Mouse (Mus musculus) hindbrain, embryonic 12.5 days (tissue): Measurements from ENCODE around the gene Rbm6. TPM values are rescaled to one million over a fixed set of nuclear protein-coding genes. Genes with fewer than 3 reads are reported as not detected.

Experiments used
- ATAC-seq: fragments of 200-750 bp; cut with Nextera tagmentation; 2 replicates; pipeline ENCODE4 v1.8.0; 2017; ENCODE audit warnings: moderate TSS enrichment; ENCODE audit not compliant: low FRiP score
- H3K27ac ChIP-seq: fragments of 300-500 bp; sonication (generic); 2 replicates; pipeline ENCODE4 v1.5.1; 2016; ENCODE audit warnings: mild to moderate bottlenecking
- H3K27me3 ChIP-seq: fragments of 300-500 bp; sonication (generic); 2 replicates; pipeline ENCODE4 v1.6.1; 2016; ENCODE audit warnings: mild to moderate bottlenecking
- H3K36me3 ChIP-seq: fragments of 300-500 bp; sonication (generic); 2 replicates; pipeline ENCODE4 v1.6.1; 2016; ENCODE audit warnings: mild to moderate bottlenecking
- H3K4me1 ChIP-seq: fragments of 300-500 bp; sonication (generic); 2 replicates; pipeline ENCODE4 v1.6.1; 2016
- H3K4me2 ChIP-seq: fragments of 300-500 bp; sonication (generic); replicated peaks from 2 replicates; pipeline ENCODE4 v1.6.1; 2016; ENCODE audit warnings: mild to moderate bottlenecking
- H3K4me3 ChIP-seq: fragments of 300-500 bp; sonication (generic); 2 replicates; pipeline ENCODE4 v1.5.1; 2016; ENCODE audit warnings: mild to moderate bottlenecking
- H3K9ac ChIP-seq: fragments of 300-500 bp; sonication (generic); 2 replicates; pipeline ENCODE4 v1.6.1; 2016; ENCODE audit warnings: mild to moderate bottlenecking, moderate library complexity
- H3K9me3 ChIP-seq: fragments of 300-500 bp; sonication (generic); replicated peaks from 2 replicates; pipeline ENCODE4 v1.6.1; 2016; ENCODE audit warnings: mild to moderate bottlenecking
- WGBS: fragments of 180-500 bp; shearing (Covaris S2); methylation state at CpG from one replicate; pipeline ENCODE4 v1.1.7; 2016; 5-methylcytosine and 5-hydroxymethylcytosine counted together
- polyA plus RNA-seq: library from polyadenylated mRNA; unstranded; fragments of >200 nt; fragmentation: Nextera tagmentation; extraction: Ambion mirVana; gene quantifications from 2 replicates; pipeline ENCODE4 v1.2.1, GENCODE M21; 2016

The Rbm6 gene
- polyA plus RNA-seq, 1 experiment from 2014 or later = 125 TPM

DNA sequence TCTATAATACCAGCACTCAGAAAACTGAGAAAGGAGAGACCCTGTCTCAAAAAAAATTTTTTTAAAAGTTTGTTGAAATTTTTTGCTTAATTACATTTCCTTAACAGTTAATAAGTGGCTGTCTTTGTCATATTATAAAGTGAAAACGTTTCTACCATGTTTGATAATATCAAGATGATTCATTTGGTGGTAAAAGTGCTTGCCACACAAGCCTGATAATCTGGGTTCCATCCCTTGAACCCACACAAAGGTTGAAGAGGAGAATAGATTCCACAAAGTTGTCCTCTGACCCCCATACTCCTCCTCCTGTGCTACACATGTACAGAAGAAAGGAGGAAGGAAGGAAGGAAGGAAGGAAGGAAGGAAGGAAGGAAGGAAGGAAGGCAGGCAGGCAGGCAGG lies 8.5 kb downstream of the Rbm6 start:
- Histone ChIP-seq H3K9ac (no peak overlapping the region), H3K4me1 (peaks cover 3% of the 10 kb centered on the region; the same call in 1 of the 2 replicates), H3K4me2 (no peak overlapping the region), H3K4me3 (no peak overlapping the region), H3K27me3 (no peaks in the 10 kb centered on the region), H3K36me3 (peaks cover 10% of the 10 kb centered on the region), H3K27ac (no peak overlapping the region), H3K9me3 (no peaks in the 10 kb centered on the region)
- ATAC-seq = no peak
- WGBS = 85% methylated on average over 1 of the region's 1 CpGs

- Histone ChIP-seq H3K27ac (no peak overlapping the region), H3K36me3 (peaks cover 16% of the 10 kb centered on the region), H3K9me3 (no peaks in the 10 kb centered on the region), H3K4me2 (no peak overlapping the region), H3K4me1 (no peaks in the 10 kb centered on the region), H3K9ac (no peak overlapping the region), H3K27me3 (no peaks in the 10 kb centered on the region), H3K4me3 (no peak overlapping the region)
- no peak for ATAC-seq
- 99% methylated on average over 3 of the region's 3 CpGs for WGBS
Observed at GRCm38 (mm10) chr9:107858343-107858742, 14.7 kb downstream of the Rbm6 start.

- Histone ChIP-seq H3K9me3 (no peaks in the 10 kb centered on the region), H3K4me2 (no peak overlapping the region), H3K27ac (no peak overlapping the region), H3K4me3 (no peak overlapping the region), H3K27me3 (no peaks in the 10 kb centered on the region), H3K4me1 (no peaks in the 10 kb centered on the region), H3K36me3 (peaks cover 55% of the 10 kb centered on the region), H3K9ac (no peak overlapping the region)
- no peak for ATAC-seq
- WGBS = 97% methylated on average over 7 of the region's 7 CpGs
Observed at GRCm38 (mm10) chr9:107848922-107849321, 24.1 kb downstream of the Rbm6 start.

- Histone ChIP-seq H3K27me3 (no peaks in the 10 kb centered on the region), H3K36me3 (peaks cover 36% of the 10 kb centered on the region), H3K9ac (no peak overlapping the region), H3K4me1 (no peaks in the 10 kb centered on the region), H3K27ac (no peak overlapping the region), H3K9me3 (no peaks in the 10 kb centered on the region), H3K4me3 (no peak overlapping the region), H3K4me2 (no peak overlapping the region)
- WGBS = 95% methylated on average over 2 of the region's 2 CpGs
- ATAC-seq = no peak
Observed at GRCm38 (mm10) chr9:107842709-107843108, 30.3 kb downstream of the Rbm6 start.

- no peak overlapping the region for H3K4me2 ChIP-seq
- peaks cover 17% of the 10 kb centered on the region for H3K36me3 ChIP-seq
- no peaks in the 10 kb centered on the region for H3K27me3 ChIP-seq
- no peak overlapping the region for H3K4me3 ChIP-seq
- no peaks in the 10 kb centered on the region for H3K4me1 ChIP-seq
- WGBS = 92% methylated on average over 1 of the region's 1 CpGs
- H3K27ac ChIP-seq = no peak overlapping the region
- no peak overlapping the region for H3K9ac ChIP-seq
- H3K9me3 ChIP-seq = no peaks in the 10 kb centered on the region
- ATAC-seq = no peak
Observed at GRCm38 (mm10) chr9:107838869-107839268, 34.2 kb downstream of the Rbm6 start.

DNA sequence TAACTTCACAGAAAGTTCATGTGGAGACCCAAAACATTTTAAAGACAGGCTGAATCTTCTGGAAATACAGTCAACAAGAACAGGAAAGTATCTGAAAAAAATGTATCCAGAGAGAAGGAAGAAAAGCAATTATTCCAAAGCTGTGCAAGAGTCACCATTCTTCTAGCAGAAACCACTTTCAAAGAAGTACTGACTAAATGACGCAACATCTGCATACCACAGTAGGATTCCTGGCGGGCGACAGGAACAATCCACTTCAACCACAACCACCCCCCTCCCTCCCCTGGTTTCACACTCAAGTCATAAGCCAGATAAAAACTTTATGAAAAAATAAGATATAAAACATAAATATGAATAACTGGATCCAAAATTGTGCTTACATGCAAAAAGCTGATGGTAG lies 39.2 kb downstream of the Rbm6 start:
- WGBS = 85% methylated on average over 3 of the region's 3 CpGs
- Histone ChIP-seq H3K9ac (no peak overlapping the region), H3K4me1 (no peaks in the 10 kb centered on the region), H3K9me3 (no peaks in the 10 kb centered on the region), H3K27ac (no peak overlapping the region), H3K27me3 (no peaks in the 10 kb centered on the region), H3K36me3 (peaks cover 35% of the 10 kb centered on the region), H3K4me3 (no peak overlapping the region), H3K4me2 (no peak overlapping the region)
- no peak for ATAC-seq

DNA sequence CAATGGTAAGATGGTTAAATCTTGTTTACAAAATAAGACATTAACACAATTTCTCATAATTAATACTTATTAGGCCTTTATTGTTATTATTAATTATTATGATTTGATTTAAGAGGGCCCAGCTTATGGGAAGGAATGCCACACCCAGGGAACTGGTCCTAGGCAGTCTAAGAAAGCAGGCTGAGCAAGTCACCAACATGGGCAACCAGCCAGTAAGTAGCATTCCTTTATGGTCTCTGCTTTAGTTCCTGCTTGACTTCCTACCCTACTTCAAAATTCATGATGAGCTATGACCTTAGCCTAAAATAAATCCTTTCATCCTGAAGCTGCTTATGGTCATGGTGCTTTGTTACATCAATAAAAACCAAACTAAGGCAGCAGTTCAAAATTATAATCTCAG lies 41.3 kb downstream of the Rbm6 start:
- H3K9ac ChIP-seq = no peak overlapping the region
- no peaks in the 10 kb centered on the region for H3K27me3 ChIP-seq
- H3K9me3 ChIP-seq = no peaks in the 10 kb centered on the region
- H3K4me1 ChIP-seq = no peaks in the 10 kb centered on the region
- H3K27ac ChIP-seq = no peak overlapping the region
- peaks cover 40% of the 10 kb centered on the region for H3K36me3 ChIP-seq
- no peak overlapping the region for H3K4me2 ChIP-seq
- no peak for ATAC-seq
- no peak overlapping the region for H3K4me3 ChIP-seq

- ATAC-seq = no peak
- H3K9me3 ChIP-seq = no peaks in the 10 kb centered on the region
- H3K36me3 ChIP-seq = peaks cover 22% of the 10 kb centered on the region
- no peaks in the 10 kb centered on the region for H3K27me3 ChIP-seq
- no peak overlapping the region for H3K9ac ChIP-seq
- H3K27ac ChIP-seq = no peak overlapping the region
- no peak overlapping the region for H3K4me2 ChIP-seq
- whole genome bisulfite sequencing = 75% methylated on average over 1 of the region's 1 CpGs
- no peaks in the 10 kb centered on the region for H3K4me1 ChIP-seq
- H3K4me3 ChIP-seq = no peak overlapping the region
Observed at GRCm38 (mm10) chr9:107812132-107812531, 60.9 kb downstream of the Rbm6 start.

DNA sequence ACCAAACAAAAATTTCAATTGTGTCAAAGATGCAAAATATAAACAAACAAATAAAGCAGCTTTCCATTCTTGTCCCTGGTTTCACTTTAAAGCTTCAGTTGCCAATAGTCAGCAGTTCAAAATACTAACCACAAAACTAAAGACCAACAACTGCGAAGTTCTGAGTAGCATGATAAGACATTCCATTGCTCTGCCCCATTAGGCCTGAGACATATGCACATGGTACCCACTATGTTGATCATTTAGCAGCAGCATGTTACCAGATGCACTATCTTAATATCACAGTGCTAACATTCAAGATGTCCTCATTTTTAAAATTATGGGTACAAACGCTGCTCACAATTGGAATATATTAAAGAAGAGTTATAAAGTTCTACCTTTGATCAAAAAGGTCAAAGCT lies 62.1 kb downstream of the Rbm6 start:
- Histone ChIP-seq H3K4me2 (no peak overlapping the region), H3K9ac (no peak overlapping the region), H3K4me1 (no peaks in the 10 kb centered on the region), H3K27ac (no peak overlapping the region), H3K4me3 (no peak overlapping the region), H3K9me3 (no peaks in the 10 kb centered on the region), H3K36me3 (peaks cover 18% of the 10 kb centered on the region), H3K27me3 (no peaks in the 10 kb centered on the region)
- WGBS = 93% methylated on average over 2 of the region's 2 CpGs
- no peak for ATAC-seq

DNA sequence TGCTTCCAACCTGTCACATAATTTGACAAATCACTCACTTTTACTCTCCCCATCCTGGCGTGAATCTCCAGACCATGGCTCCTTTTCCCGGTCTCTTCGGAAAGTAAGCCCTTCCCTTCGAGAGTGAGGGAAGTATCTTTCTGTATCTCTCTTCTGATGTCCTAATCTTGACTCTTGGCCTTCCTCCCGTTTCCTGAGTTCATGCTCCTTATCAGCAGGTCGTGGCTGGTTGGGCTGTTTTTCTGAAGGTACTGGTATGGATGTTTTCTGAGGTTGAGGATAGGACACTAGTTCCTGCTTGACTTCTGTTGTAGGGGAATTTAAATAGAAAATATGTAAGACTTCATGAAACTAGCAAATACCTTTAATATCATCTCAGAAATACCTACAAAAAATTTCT lies 81.3 kb downstream of the Rbm6 start:
- Histone ChIP-seq H3K27ac (no peak overlapping the region), H3K4me3 (no peak overlapping the region), H3K27me3 (no peaks in the 10 kb centered on the region), H3K4me2 (no peak overlapping the region), H3K9ac (no peak overlapping the region), H3K4me1 (no peaks in the 10 kb centered on the region), H3K36me3 (peaks cover 71% of the 10 kb centered on the region), H3K9me3 (no peaks in the 10 kb centered on the region)
- ATAC-seq = no peak
- 87% methylated on average over 6 of the region's 6 CpGs for WGBS

GRCm38 (mm10) chr9:107782536-107783203 lies 90.4 kb downstream of the Rbm6 start:
- H3K4me3 ChIP-seq = no peak overlapping the region
- H3K36me3 ChIP-seq = peaks cover 83% of the 10 kb centered on the region
- H3K9me3 ChIP-seq = no peaks in the 10 kb centered on the region
- no peaks in the 10 kb centered on the region for H3K27me3 ChIP-seq
- no peak for ATAC-seq
- H3K27ac ChIP-seq = no peak overlapping the region
- no peak overlapping the region for H3K4me2 ChIP-seq
- no peaks in the 10 kb centered on the region for H3K4me1 ChIP-seq
- H3K9ac ChIP-seq = no peak overlapping the region
- 95% methylated on average over 11 of the region's 11 CpGs for WGBS

DNA sequence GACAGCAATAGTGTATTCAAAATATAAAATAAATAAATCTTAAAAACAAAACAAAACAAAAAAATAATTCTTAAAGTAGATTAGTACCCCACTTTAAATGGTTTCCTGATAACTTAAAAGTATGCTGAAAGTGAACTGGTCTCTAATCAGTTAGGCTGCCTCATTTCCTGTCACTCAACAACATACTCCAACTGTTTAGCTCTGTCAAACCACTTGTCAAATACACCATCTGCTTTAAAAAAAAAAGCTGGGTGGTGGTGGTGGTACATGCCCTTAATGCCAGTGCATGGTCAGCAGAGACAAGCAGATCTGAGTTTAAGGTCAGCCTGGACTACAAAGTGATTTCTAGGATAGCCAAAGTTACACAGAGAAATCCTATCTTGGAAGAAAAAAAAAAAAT lies 96.2 kb downstream of the Rbm6 start:
- Histone ChIP-seq H3K4me3 (no peak overlapping the region), H3K27me3 (no peaks in the 10 kb centered on the region), H3K9ac (no peak overlapping the region), H3K4me1 (no peaks in the 10 kb centered on the region), H3K27ac (no peak overlapping the region), H3K9me3 (no peaks in the 10 kb centered on the region), H3K4me2 (no peak overlapping the region), H3K36me3 (peaks cover 75% of the 10 kb centered on the region)
- ATAC-seq = no peak

GRCm38 (mm10) chr9:107774411-107774810 lies 98.6 kb downstream of the Rbm6 start:
- ATAC-seq = no peak
- H3K27ac ChIP-seq = no peak overlapping the region
- H3K36me3 ChIP-seq = peaks cover 53% of the 10 kb centered on the region
- H3K4me1 ChIP-seq = peaks cover under 1% of the 10 kb centered on the region
- WGBS = 94% methylated on average over 3 of the region's 3 CpGs
- H3K4me3 ChIP-seq = no peak overlapping the region
- H3K27me3 ChIP-seq = no peaks in the 10 kb centered on the region
- H3K9me3 ChIP-seq = no peaks in the 10 kb centered on the region
- H3K4me2 ChIP-seq = no peak overlapping the region
- H3K9ac ChIP-seq = no peak overlapping the region
